Mouse (Mus musculus): Measurements from ENCODE around the gene Appl1. TPM values are rescaled to one million over a fixed set of nuclear protein-coding genes. Genes with fewer than 3 reads are reported as not detected.

Appl1 gene
- polyA plus RNA-seq (2016; fragmentation: Nextera tagmentation; extraction: Ambion mirVana) = 26.1 and 30.1 TPM in 2 replicates

DNA sequence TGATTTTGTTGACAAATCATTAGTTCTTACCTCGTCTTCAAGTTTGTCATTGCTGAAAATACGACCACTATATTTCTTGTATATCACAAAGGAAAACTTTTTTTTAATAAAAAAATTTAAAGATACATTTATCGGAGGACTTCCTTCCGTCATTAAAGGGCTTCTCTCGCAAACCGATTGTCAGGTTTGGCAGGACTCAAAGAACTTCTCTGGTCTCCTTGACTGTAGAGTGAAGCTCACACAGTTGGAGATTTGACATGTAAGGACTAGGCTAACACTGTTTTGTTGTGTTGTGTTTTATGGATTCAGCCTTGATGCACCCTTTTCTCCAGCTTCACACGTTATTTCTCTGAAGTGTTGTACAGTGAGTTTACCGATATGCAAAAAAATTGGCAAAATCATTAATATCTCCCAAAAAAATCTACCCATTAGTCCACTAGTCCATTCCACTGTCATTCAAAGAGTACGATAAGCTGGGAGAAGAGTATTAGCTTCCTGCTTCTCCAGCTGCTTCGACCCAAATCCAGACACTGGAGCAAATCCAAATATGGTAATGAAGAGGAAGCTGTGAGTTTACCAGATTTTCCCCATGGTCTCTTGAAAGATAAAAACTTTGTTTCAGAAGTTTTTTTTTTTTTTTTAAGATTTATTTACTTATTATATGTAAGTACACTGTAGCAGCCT, at the start of gene Appl1:
Gene Appl1, minus strand, starts transcription at position 127 of the 684 bp plus-strand sequence.
- DNase-seq (ENCODE audit: low spot score) = no peak
- H3K36me3 ChIP-seq = no peaks in the 10 kb centered on the region
- 53% methylated on average over 10 of the region's 10 CpGs for WGBS
- peaks cover 16% of the 10 kb centered on the region for H3K4me1 ChIP-seq
- peaks cover 14% of the 10 kb centered on the region for H3K27me3 ChIP-seq (ENCODE audit: low read depth, poor library complexity, severe bottlenecking)
- H3K9me3 ChIP-seq (replicated peaks) = no peaks in the 10 kb centered on the region
- peak within 1 kb of the TSS; percentile 93 for H3K27ac ChIP-seq (replicated peaks)
- peak within 1 kb of the TSS; percentile 94 for H3K4me3 ChIP-seq

- WGBS = 92% methylated on average over 14 of the region's 14 CpGs
- no peaks in the 10 kb centered on the region; the same call in 1 of the 2 replicates for H3K4me1 ChIP-seq
- no peaks in the 10 kb centered on the region for H3K27me3 ChIP-seq (ENCODE audit: low read depth, poor library complexity, severe bottlenecking)
- no peaks in the 10 kb centered on the region for H3K9me3 ChIP-seq (replicated peaks)
- H3K27ac ChIP-seq (replicated peaks) = no peak overlapping the region
- H3K36me3 ChIP-seq = no peaks in the 10 kb centered on the region
- no peak overlapping the region for H3K4me3 ChIP-seq
- DNase-seq (ENCODE audit: low spot score) = no peak
These were observed 48.8 kb upstream of the Appl1 start for GRCm38 (mm10) chr14:27019850-27020249.

DNA sequence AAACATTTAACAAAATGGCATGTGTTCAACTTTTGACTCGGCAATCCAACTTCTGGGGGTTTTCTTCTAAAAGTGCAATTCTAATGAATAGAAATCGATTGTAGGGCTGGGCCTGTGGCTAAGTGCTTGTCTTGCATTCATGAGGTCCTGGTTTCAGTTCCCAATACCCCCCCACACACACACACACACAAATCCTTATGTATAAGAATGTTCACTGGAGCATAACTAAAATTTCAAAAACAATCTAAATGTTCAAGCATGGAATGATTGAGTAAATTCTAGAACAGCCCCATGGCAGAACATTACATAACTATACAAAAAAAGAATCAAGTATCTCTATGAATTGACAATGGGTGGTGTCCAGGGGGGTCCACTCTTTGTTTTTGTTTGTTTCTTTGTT, 46.9 kb upstream of the Appl1 start:
- H3K4me1 ChIP-seq = no peaks in the 10 kb centered on the region; the same call in 1 of the 2 replicates
- no peaks in the 10 kb centered on the region for H3K27me3 ChIP-seq (ENCODE audit: low read depth, poor library complexity, severe bottlenecking)
- DNase-seq (ENCODE audit: low spot score) = no peak
- no peak overlapping the region for H3K27ac ChIP-seq (replicated peaks)
- H3K4me3 ChIP-seq = no peak overlapping the region
- no peaks in the 10 kb centered on the region for H3K36me3 ChIP-seq
- WGBS = 86% methylated on average over 2 of the region's 2 CpGs
- no peaks in the 10 kb centered on the region for H3K9me3 ChIP-seq (replicated peaks)

DNA sequence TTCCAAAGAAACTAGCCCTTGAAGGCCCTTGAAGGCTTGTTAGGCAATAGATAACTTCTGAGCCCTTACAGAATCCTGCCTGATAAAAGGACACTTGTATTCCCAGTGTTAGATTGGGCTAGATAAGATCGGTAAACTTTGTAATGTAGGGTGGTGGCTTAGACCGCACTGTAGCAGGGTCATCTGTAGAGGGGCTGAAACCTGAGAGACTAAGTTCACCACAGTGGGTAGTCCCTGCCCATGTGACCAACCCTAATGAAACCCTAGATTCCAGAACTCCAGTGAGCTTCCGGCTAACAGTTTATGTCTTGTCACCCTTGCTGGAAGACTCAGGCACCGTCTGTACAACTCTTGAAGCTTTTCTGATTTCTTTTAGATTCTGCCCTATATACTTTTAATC, 42.6 kb upstream of the Appl1 start:
- DNase-seq (ENCODE audit: low spot score) = no peak
- no peaks in the 10 kb centered on the region for H3K4me1 ChIP-seq
- no peaks in the 10 kb centered on the region for H3K36me3 ChIP-seq
- H3K27ac ChIP-seq (replicated peaks) = no peak overlapping the region
- no peaks in the 10 kb centered on the region for H3K9me3 ChIP-seq (replicated peaks)
- no peak overlapping the region for H3K4me3 ChIP-seq
- 70% methylated on average over 4 of the region's 4 CpGs for WGBS
- H3K27me3 ChIP-seq (ENCODE audit: low read depth, poor library complexity, severe bottlenecking) = no peaks in the 10 kb centered on the region

DNA sequence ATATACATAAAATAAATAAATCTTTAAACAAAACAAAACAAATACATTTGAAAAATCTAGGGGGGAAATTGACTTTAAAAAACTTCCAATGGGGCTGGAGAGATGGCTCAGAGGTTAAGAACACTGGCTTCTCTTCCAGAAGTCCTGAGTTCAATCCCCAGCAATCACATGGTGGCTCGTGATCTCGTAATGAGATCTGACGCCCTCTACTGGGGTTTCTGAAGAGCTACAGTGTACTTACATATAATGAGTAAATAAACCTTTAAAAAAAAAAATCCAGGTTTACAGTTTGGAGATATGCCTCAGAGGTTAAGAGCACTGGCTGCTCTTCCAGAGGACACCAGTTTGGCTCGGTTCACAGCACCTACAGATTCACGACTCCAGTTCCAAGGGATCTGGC, 40.5 kb upstream of the Appl1 start:
- Histone ChIP-seq H3K4me1 (peaks cover 1% of the 10 kb centered on the region), H3K4me3 (no peak overlapping the region), H3K27me3 (ENCODE audit: low read depth, poor library complexity, severe bottlenecking) (no peaks in the 10 kb centered on the region), H3K27ac (replicated peaks) (no peak overlapping the region), H3K36me3 (no peaks in the 10 kb centered on the region), H3K9me3 (replicated peaks) (no peaks in the 10 kb centered on the region)
- 85% methylated on average over 5 of the region's 5 CpGs for WGBS
- no peak for DNase-seq (ENCODE audit: low spot score)

DNA sequence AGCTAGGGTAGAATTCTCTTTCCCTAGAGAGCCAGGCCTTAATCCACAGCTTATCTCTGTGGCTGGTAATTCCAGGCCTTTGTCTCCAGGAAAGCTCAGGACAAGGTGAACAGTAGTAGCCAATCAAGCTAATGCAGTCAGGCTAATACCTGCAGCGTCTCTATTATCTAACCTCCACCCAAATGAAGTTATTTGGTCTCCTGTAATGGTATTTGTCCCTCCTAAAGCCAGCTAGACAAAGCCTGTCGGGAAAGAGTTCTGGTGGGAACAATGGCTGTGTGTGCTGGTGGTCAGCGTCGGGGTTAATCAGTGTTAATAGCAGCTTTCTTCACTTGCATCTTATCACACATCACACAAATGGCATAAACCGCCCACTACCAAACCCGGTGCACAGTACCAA, 34.9 kb upstream of the Appl1 start:
- H3K9me3 ChIP-seq (replicated peaks) = no peaks in the 10 kb centered on the region
- peaks cover 12% of the 10 kb centered on the region for H3K4me1 ChIP-seq
- no peak overlapping the region for H3K27ac ChIP-seq (replicated peaks)
- peaks cover 34% of the 10 kb centered on the region for H3K27me3 ChIP-seq (ENCODE audit: low read depth, poor library complexity, severe bottlenecking)
- peak; percentile 22 for DNase-seq (ENCODE audit: low spot score)
- H3K4me3 ChIP-seq = no peak overlapping the region
- 13% methylated on average over 6 of the region's 6 CpGs for WGBS
- H3K36me3 ChIP-seq = no peaks in the 10 kb centered on the region

DNA sequence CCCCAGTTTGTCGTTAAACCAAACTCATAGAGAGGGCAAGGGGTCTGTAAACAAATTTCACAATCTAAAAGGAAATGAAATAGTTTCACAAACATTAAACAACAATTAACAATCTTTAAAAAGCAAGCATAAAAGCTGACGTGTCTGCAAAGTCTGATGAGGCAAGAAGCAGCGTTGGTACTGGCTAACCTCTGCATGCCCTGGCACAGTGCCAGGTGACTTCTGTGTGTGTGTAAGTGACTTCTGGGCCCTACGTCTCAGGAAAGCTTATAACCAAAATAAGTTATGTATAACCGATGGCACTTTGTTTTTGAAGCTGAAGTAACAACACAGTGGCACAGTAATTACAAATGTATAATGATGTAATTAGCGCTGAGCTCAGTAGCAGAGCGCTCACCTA, 33.9 kb upstream of the Appl1 start:
- WGBS = 83% methylated on average over 7 of the region's 7 CpGs
- Histone ChIP-seq H3K4me1 (peaks cover 17% of the 10 kb centered on the region), H3K27ac (replicated peaks) (no peak overlapping the region), H3K27me3 (ENCODE audit: low read depth, poor library complexity, severe bottlenecking) (peaks cover 44% of the 10 kb centered on the region), H3K9me3 (replicated peaks) (no peaks in the 10 kb centered on the region), H3K36me3 (no peaks in the 10 kb centered on the region), H3K4me3 (no peak overlapping the region)
- DNase-seq (ENCODE audit: low spot score) = no peak

- Histone ChIP-seq H3K27ac (replicated peaks) (no peak overlapping the region), H3K36me3 (no peaks in the 10 kb centered on the region), H3K4me1 (peaks cover 5% of the 10 kb centered on the region; the same call in 1 of the 2 replicates), H3K9me3 (replicated peaks) (no peaks in the 10 kb centered on the region), H3K27me3 (ENCODE audit: low read depth, poor library complexity, severe bottlenecking) (peaks cover 47% of the 10 kb centered on the region), H3K4me3 (no peak overlapping the region)
- DNase-seq (ENCODE audit: low spot score) = no peak
- WGBS = 2% methylated on average over 11 of the region's 11 CpGs
These were observed 29.4 kb upstream of the Appl1 start for GRCm38 (mm10) chr14:27000386-27000785.

- Histone ChIP-seq H3K4me1 (peaks cover 17% of the 10 kb centered on the region), H3K27me3 (ENCODE audit: low read depth, poor library complexity, severe bottlenecking) (peaks cover 34% of the 10 kb centered on the region), H3K4me3 (no peak overlapping the region), H3K36me3 (no peaks in the 10 kb centered on the region), H3K9me3 (replicated peaks) (no peaks in the 10 kb centered on the region), H3K27ac (replicated peaks) (no peak overlapping the region)
- DNase-seq (ENCODE audit: low spot score) = no peak
These were observed 25.2 kb upstream of the Appl1 start for GRCm38 (mm10) chr14:26996257-26996656.

GRCm38 (mm10) chr14:26994211-26994741, 23.2 kb upstream of the Appl1 start, which contains the start of gene Hesx1:
Gene Hesx1 (plus strand): TSS chr14:26994416.
- no peaks in the 10 kb centered on the region for H3K36me3 ChIP-seq
- peak within 1 kb of the TSS; percentile 78 for H3K27ac ChIP-seq (replicated peaks)
- DNase-seq (ENCODE audit: low spot score) = peak; percentile 68
- peak within 1 kb of the TSS; percentile 51 for H3K4me3 ChIP-seq
- H3K9me3 ChIP-seq (replicated peaks) = no peaks in the 10 kb centered on the region
- 12% methylated on average over 16 of the region's 16 CpGs for WGBS
- peaks cover 12% of the 10 kb centered on the region for H3K4me1 ChIP-seq
- peaks cover 14% of the 10 kb centered on the region for H3K27me3 ChIP-seq (ENCODE audit: low read depth, poor library complexity, severe bottlenecking)

DNA sequence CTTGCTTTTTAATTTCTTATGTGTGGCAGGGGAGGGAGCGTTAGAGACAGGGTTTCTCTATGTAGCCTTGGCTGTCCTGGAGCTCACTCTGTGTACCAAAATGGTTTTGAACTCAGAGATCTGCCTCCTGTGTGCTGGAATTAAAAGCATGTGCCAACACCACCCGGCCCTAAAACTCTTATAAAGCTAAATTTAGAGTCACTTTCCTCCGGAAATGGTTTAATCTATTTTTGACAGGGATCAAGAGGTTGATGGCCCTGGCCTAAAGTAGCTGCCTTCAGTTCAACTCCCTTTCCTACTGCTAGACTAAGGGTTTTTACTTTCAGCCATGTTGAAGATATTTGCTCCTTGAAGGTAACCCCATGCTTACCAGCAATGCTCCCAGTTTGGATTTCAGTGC, 22.4 kb upstream of the Appl1 start:
- no peak overlapping the region for H3K4me3 ChIP-seq
- H3K36me3 ChIP-seq = no peaks in the 10 kb centered on the region
- no peaks in the 10 kb centered on the region for H3K9me3 ChIP-seq (replicated peaks)
- 77% methylated on average over 3 of the region's 3 CpGs for WGBS
- peaks cover 12% of the 10 kb centered on the region for H3K4me1 ChIP-seq
- DNase-seq (ENCODE audit: low spot score) = no peak
- H3K27ac ChIP-seq (replicated peaks) = no peak overlapping the region
- peaks cover 12% of the 10 kb centered on the region for H3K27me3 ChIP-seq (ENCODE audit: low read depth, poor library complexity, severe bottlenecking)

DNA sequence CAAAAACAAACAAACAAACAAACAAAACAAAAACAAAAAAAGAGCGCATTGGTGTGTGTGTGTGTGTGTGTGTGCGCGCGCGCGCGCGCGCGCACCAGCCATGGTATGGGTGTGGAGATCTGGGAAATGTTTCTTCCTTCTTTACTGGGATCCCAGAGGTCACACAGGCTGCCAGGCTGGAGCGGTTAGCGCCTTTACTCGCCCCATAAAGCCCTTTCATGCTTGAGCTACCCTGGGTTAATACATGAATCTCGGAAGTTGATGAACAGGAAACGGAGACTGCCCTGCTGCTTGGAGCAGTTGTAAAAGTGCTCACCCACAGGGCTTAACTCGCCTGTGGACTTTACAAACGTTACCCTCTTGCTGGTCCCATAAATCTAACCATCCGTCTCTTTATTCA, 20.6 kb upstream of the Appl1 start:
- Histone ChIP-seq H3K4me3 (no peak overlapping the region), H3K36me3 (no peaks in the 10 kb centered on the region), H3K27me3 (ENCODE audit: low read depth, poor library complexity, severe bottlenecking) (peaks cover 12% of the 10 kb centered on the region), H3K4me1 (peaks cover 12% of the 10 kb centered on the region), H3K27ac (replicated peaks) (no peak overlapping the region), H3K9me3 (replicated peaks) (no peaks in the 10 kb centered on the region)
- DNase-seq (ENCODE audit: low spot score) = no peak
- 69% methylated on average over 18 of the region's 18 CpGs for WGBS

DNA sequence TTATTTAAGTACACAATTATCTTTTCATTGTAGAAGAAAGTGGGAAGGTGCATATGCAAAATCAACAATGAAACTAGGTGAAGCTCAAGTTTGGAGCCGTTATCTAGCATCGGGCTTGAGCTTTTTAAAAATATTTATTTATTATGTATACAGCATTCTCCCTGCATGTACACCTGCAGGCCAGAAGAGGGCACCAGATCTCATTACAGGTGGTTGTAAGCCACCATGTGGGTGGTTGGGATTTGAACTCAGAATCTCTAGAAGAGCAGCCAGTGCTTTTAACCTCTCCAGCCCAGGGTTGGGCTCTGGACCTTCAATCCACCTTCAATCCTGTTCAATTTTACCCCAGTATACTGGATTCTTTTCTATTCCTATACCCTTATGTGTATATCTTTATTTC, 17.7 kb upstream of the Appl1 start:
- H3K4me1 ChIP-seq = peaks cover 4% of the 10 kb centered on the region
- H3K27ac ChIP-seq (replicated peaks) = no peak overlapping the region
- no peak for DNase-seq (ENCODE audit: low spot score)
- no peaks in the 10 kb centered on the region for H3K9me3 ChIP-seq (replicated peaks)
- H3K27me3 ChIP-seq (ENCODE audit: low read depth, poor library complexity, severe bottlenecking) = peaks cover 12% of the 10 kb centered on the region
- H3K36me3 ChIP-seq = no peaks in the 10 kb centered on the region
- no peak overlapping the region for H3K4me3 ChIP-seq
- WGBS = 77% methylated on average over 2 of the region's 2 CpGs
